Mouse (Mus musculus) lung, adult 2 months (tissue): Measurements from ENCODE around the gene Arnt2.

ENCODE experiments used
- CTCF ChIP-seq: fragments of 200-500 bp; IDR thresholded peaks from 2 replicates; pipeline ENCODE4 v1.5.1; 2011; ENCODE audit warnings: mild to moderate bottlenecking, low read length, control low read depth; ENCODE audit not compliant: insufficient read depth
- POLR2A ChIP-seq: fragments of 200-500 bp; IDR thresholded peaks from 2 replicates; pipeline ENCODE4 v1.6.1; 2011; ENCODE audit warnings: low read depth, mild to moderate bottlenecking, control low read depth, low read length, borderline replicate concordance; ENCODE audit errors: extremely low read depth

GRCm38 (mm10) chr7:84246093-84246492, 163.9 kb downstream of the Arnt2 start:
- TF ChIP-seq CTCF = no peak
- TF ChIP-seq POLR2A = no peak
